Mouse (Mus musculus): ENCODE data around the gene Pir. TPM values are rescaled to one million over a fixed set of nuclear protein-coding genes. Genes with fewer than 3 reads are reported as not detected.

Pir gene
- polyA plus RNA-seq, 1 experiment from 2014 or later: 4.6 TPM

- Histone ChIP-seq H3K4me2 (ENCODE audit: low read depth) (no peak overlapping the region), H3K9me3 (ENCODE audit: control insufficient read depth, low read length) (no peaks in the 10 kb centered on the region), H3K9ac (ENCODE audit: low read length) (no peak overlapping the region), H3K36me3 (ENCODE audit: control insufficient read depth, insufficient read depth, low read length) (no peaks in the 10 kb centered on the region), H3K4me1 (ENCODE audit: control insufficient read depth, insufficient read depth, low read length) (no peaks in the 10 kb centered on the region), H3K27me3 (ENCODE audit: control insufficient read depth, insufficient read depth, low read length) (no peaks in the 10 kb centered on the region), H3K27ac (ENCODE audit: low read depth, low read length) (no peak overlapping the region), H3K4me3 (ENCODE audit: low read depth, low read length) (no peak overlapping the region)
- ATAC-seq (ENCODE audit: insufficient read depth, low FRiP score, low TSS enrichment) (no peak), DNase-seq (ENCODE audit: low spot score) (no peak)
Observed at GRCm38 (mm10) chrX:164405080-164405649, 136.0 kb downstream of the Pir start.

DNA sequence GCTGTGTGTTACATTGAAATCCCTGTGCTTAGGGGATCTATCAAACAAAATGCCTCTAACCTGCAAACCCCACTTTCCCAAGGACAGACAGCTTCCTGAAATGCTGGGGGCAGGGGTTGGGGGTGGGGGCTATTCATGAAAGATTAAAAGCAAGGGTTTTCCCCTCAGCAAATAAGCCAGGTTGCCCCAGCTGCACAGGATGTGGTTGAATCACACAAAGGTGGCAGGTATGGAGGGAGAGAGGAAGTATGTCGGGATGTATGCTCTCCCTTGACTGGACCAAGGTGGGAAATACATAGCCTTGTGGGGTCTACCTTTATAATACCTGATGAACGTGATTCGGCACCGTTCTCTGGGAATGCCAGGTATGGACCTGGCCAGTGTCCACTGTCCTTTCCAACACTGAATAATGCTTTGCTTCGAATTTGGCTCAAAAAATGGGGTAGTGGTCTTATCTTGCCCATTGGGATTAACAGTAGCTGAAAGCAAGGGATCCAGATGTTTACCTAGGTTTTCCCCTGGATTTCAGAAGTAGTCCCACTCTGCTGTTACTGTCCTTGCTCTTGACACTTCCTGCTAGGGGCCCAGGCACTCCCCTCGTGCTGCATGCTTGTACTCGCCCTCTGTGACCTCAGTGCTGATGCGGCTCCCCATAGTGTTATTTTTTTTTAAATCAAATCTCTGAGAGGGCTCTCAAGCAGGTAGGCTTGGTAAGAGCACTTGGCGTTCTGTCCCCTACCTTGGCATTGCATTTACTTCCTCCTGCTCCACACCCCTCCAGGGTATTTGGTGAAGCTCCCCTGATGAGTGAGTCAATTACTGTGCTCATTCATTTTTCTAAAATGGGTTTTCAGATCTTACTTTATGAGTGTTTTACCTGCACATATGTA, 137.2 kb downstream of the Pir start:
- ATAC-seq (ENCODE audit: insufficient read depth, low FRiP score, low TSS enrichment): no peak
- DNase-seq (ENCODE audit: low spot score): no peak
- H3K36me3 ChIP-seq (ENCODE audit: control insufficient read depth, insufficient read depth, low read length): no peaks in the 10 kb centered on the region
- no peak overlapping the region for H3K4me2 ChIP-seq (ENCODE audit: low read depth)
- H3K9me3 ChIP-seq (ENCODE audit: control insufficient read depth, low read length): no peaks in the 10 kb centered on the region
- H3K4me3 ChIP-seq (ENCODE audit: low read depth, low read length): no peak overlapping the region
- H3K9ac ChIP-seq (ENCODE audit: low read length): no peak overlapping the region
- no peaks in the 10 kb centered on the region for H3K4me1 ChIP-seq (ENCODE audit: control insufficient read depth, insufficient read depth, low read length)
- no peak overlapping the region for H3K27ac ChIP-seq (ENCODE audit: low read depth, low read length)
- WGBS: 79% methylated on average over 9 of the region's 9 CpGs
- H3K27me3 ChIP-seq (ENCODE audit: control insufficient read depth, insufficient read depth, low read length): no peaks in the 10 kb centered on the region

- no peak overlapping the region for H3K4me3 ChIP-seq (ENCODE audit: low read depth, low read length)
- no peak overlapping the region for H3K4me2 ChIP-seq (ENCODE audit: low read depth)
- no peaks in the 10 kb centered on the region for H3K36me3 ChIP-seq (ENCODE audit: control insufficient read depth, insufficient read depth, low read length)
- H3K27ac ChIP-seq (ENCODE audit: low read depth, low read length): no peak overlapping the region
- ATAC-seq (ENCODE audit: insufficient read depth, low FRiP score, low TSS enrichment) (no peak), DNase-seq (ENCODE audit: low spot score) (no peak)
- WGBS: 77% methylated on average over 3 of the region's 3 CpGs
- H3K27me3 ChIP-seq (ENCODE audit: control insufficient read depth, insufficient read depth, low read length): no peaks in the 10 kb centered on the region
- H3K9ac ChIP-seq (ENCODE audit: low read length): no peak overlapping the region
- H3K4me1 ChIP-seq (ENCODE audit: control insufficient read depth, insufficient read depth, low read length): no peaks in the 10 kb centered on the region
- H3K9me3 ChIP-seq (ENCODE audit: control insufficient read depth, low read length): no peaks in the 10 kb centered on the region
Observed at GRCm38 (mm10) chrX:164408301-164408927, 139.2 kb downstream of the Pir start.

DNA sequence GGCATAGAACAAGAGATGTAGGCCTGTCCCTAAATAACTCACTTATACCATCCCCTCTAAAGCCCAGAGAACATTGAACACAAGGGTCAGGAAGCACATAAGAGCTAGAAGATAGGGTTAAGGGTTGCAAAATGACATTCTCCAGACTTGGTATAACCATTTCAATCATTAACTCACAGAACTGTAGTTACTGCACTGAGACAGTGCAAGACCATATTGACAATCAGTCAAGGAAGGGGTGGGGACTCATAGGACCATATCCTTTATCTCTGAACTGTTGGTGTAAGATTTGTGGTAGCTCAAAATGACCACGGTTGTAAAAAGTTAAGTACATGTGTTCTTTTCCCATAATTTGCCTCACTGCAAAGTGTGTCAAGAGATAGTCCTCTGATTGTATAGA, 141.4 kb downstream of the Pir start:
- Histone ChIP-seq H3K4me3 (ENCODE audit: low read depth, low read length) (no peak overlapping the region), H3K27ac (ENCODE audit: low read depth, low read length) (no peak overlapping the region), H3K27me3 (ENCODE audit: control insufficient read depth, insufficient read depth, low read length) (no peaks in the 10 kb centered on the region), H3K9ac (ENCODE audit: low read length) (no peak overlapping the region), H3K36me3 (ENCODE audit: control insufficient read depth, insufficient read depth, low read length) (no peaks in the 10 kb centered on the region), H3K4me1 (ENCODE audit: control insufficient read depth, insufficient read depth, low read length) (no peaks in the 10 kb centered on the region), H3K9me3 (ENCODE audit: control insufficient read depth, low read length) (no peaks in the 10 kb centered on the region), H3K4me2 (ENCODE audit: low read depth) (no peak overlapping the region)
- 96% methylated on average over 1 of the region's 1 CpGs for WGBS
- DNase-seq (ENCODE audit: low spot score) (no peak), ATAC-seq (ENCODE audit: insufficient read depth, low FRiP score, low TSS enrichment) (no peak)

- DNase-seq (ENCODE audit: low spot score) (no peak), ATAC-seq (ENCODE audit: insufficient read depth, low FRiP score, low TSS enrichment) (no peak)
- no peaks in the 10 kb centered on the region for H3K36me3 ChIP-seq (ENCODE audit: control insufficient read depth, insufficient read depth, low read length)
- H3K27me3 ChIP-seq (ENCODE audit: control insufficient read depth, insufficient read depth, low read length): no peaks in the 10 kb centered on the region
- H3K27ac ChIP-seq (ENCODE audit: low read depth, low read length): no peak overlapping the region
- H3K4me2 ChIP-seq (ENCODE audit: low read depth): no peak overlapping the region
- no peak overlapping the region for H3K9ac ChIP-seq (ENCODE audit: low read length)
- no peak overlapping the region for H3K4me3 ChIP-seq (ENCODE audit: low read depth, low read length)
- 92% methylated on average over 2 of the region's 2 CpGs for whole genome bisulfite sequencing
- H3K4me1 ChIP-seq (ENCODE audit: control insufficient read depth, insufficient read depth, low read length): no peaks in the 10 kb centered on the region
- no peaks in the 10 kb centered on the region for H3K9me3 ChIP-seq (ENCODE audit: control insufficient read depth, low read length)
Observed at GRCm38 (mm10) chrX:164416803-164417202, 147.6 kb downstream of the Pir start.

GRCm38 (mm10) chrX:164418008-164418407, 148.8 kb downstream of the Pir start:
- no peak for DNase-seq (ENCODE audit: low spot score)

GRCm38 (mm10) chrX:164419471-164419939, 150.3 kb downstream of the Pir start, which contains the start of gene Piga:
Gene Piga, plus strand, starts transcription at chrX:164419787.
- Histone ChIP-seq H3K9me3 (ENCODE audit: control insufficient read depth, low read length) (no peaks in the 10 kb centered on the region), H3K27me3 (ENCODE audit: control insufficient read depth, insufficient read depth, low read length) (no peaks in the 10 kb centered on the region), H3K4me2 (ENCODE audit: low read depth) (peak within 1 kb of the TSS; percentile 46), H3K27ac (ENCODE audit: low read depth, low read length) (no peak within 1 kb of the TSS), H3K4me1 (ENCODE audit: control insufficient read depth, insufficient read depth, low read length) (no peaks in the 10 kb centered on the region), H3K9ac (ENCODE audit: low read length) (peak within 1 kb of the TSS; percentile 65), H3K36me3 (ENCODE audit: control insufficient read depth, insufficient read depth, low read length) (no peaks in the 10 kb centered on the region), H3K4me3 (ENCODE audit: low read depth, low read length) (peak within 1 kb of the TSS; percentile 54)
- ATAC-seq (ENCODE audit: insufficient read depth, low FRiP score, low TSS enrichment) (peak; percentile 100), DNase-seq (ENCODE audit: low spot score) (peak; percentile 91)
- WGBS: 18% methylated on average over 35 of the region's 40 CpGs

More at GRCm38 (mm10) chrX:164418008-164418407, 148.8 kb downstream of the Pir start:
- ATAC-seq (ENCODE audit: insufficient read depth, low FRiP score, low TSS enrichment): no peak
- H3K27ac ChIP-seq (ENCODE audit: low read depth, low read length): no peak overlapping the region
- no peaks in the 10 kb centered on the region for H3K9me3 ChIP-seq (ENCODE audit: control insufficient read depth, low read length)
- no peaks in the 10 kb centered on the region for H3K27me3 ChIP-seq (ENCODE audit: control insufficient read depth, insufficient read depth, low read length)
- H3K9ac ChIP-seq (ENCODE audit: low read length): no peak overlapping the region
- H3K36me3 ChIP-seq (ENCODE audit: control insufficient read depth, insufficient read depth, low read length): no peaks in the 10 kb centered on the region
- no peak overlapping the region for H3K4me2 ChIP-seq (ENCODE audit: low read depth)
- no peaks in the 10 kb centered on the region for H3K4me1 ChIP-seq (ENCODE audit: control insufficient read depth, insufficient read depth, low read length)
- H3K4me3 ChIP-seq (ENCODE audit: low read depth, low read length): no peak overlapping the region

GRCm38 (mm10) chrX:164419955-164420354, 150.8 kb downstream of the Pir start:
- H3K27me3 ChIP-seq (ENCODE audit: control insufficient read depth, insufficient read depth, low read length): no peaks in the 10 kb centered on the region
- DNase-seq (ENCODE audit: low spot score) (no peak), ATAC-seq (ENCODE audit: insufficient read depth, low FRiP score, low TSS enrichment) (no peak)
- H3K36me3 ChIP-seq (ENCODE audit: control insufficient read depth, insufficient read depth, low read length): no peaks in the 10 kb centered on the region
- H3K4me1 ChIP-seq (ENCODE audit: control insufficient read depth, insufficient read depth, low read length): no peaks in the 10 kb centered on the region
- H3K9me3 ChIP-seq (ENCODE audit: control insufficient read depth, low read length): no peaks in the 10 kb centered on the region
- 23% methylated on average over 13 of the region's 13 CpGs for WGBS
- peak overlapping the region; percentile 46 for H3K4me2 ChIP-seq (ENCODE audit: low read depth)
- no peak overlapping the region for H3K27ac ChIP-seq (ENCODE audit: low read depth, low read length)
- H3K4me3 ChIP-seq (ENCODE audit: low read depth, low read length): peak overlapping the region; percentile 54
- H3K9ac ChIP-seq (ENCODE audit: low read length): peak overlapping the region; percentile 65

All from neural tube, embryonic 11.5 days (tissue).